Mouse (Mus musculus): ENCODE data around the gene Ywhaq.

DNA sequence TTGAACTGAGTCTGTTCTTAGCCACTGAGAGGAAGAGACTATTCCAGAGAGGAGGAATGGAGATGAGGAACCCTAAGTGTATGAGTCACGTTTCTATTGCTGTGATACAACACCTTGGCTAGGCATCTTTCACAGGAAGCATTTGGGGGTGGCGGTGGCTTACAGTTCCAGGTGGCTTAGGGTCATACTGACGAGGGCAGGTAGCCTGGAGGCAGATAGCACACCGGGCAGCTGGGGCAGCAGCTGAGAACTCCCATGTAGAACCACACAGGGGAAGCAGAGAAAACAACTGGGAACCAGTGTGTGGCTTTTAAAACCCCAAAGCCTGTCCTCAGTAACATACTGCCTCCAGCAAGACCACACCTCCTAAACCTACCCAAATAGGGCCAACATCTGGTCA lies 12.7 kb upstream of the Ywhaq start:
- TF ChIP-seq CTCF (IDR thresholded peaks at IDR 0.05; ENCODE audit: control insufficient read depth, insufficient read depth, low read length) (no peak), POLR2A (IDR thresholded peaks at IDR 0.05; ENCODE audit: borderline replicate concordance, control insufficient read depth, low read depth, low read length) (no peak)

Measured in bone marrow, adult 2 months (tissue).